Mouse (Mus musculus): ENCODE measurements around the gene Dpp6.

Dpp6 gene

DNA sequence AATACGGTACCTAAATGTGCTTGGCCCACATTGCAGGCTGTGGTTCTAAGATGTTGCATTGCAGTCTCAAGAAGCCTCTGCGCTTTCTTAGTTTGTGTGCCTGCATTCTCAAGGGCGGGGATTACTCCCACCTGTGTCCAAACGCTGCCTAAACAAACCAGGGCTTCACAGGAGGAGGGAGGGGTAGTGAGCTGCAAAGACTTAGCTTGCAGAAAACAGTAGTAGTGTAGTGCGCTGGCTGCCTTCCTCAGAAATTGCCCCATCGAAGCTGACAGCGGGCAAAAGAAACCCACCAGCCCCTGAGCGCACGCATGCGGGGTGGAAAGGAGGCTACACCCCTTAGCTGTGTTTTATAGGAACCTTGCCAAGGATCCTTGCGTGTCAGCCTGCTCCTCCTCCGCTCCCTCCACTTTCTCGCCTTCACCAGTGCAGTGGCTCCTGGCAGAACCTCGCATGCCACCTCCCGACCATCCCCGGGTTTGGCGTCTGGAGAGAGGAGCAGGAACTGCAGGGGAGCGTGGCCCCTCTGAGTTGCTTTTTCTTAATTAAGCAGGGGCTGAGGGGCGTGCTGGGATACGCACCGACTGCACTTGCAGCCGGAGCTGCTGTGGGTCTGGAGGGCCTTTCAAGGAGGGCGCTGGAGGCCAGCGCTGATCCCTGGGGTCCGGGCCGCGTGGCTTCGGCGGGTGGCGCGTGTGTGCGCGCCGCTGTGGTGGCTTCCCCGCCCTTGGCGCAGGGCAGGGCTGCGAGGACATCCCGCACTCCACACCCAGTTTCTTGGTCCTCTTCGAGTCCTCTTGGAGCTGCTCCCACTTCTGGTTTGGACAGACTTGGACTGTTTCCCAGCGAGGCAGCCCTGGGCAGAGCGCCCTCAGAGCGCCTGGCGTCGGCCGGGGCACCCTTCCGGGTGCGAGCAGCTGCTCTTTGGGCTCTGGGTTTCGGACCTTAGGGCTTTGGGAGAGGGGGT lies at the start of gene Dpp6:
Dpp6 (plus strand) TSS at position 229 of the 967 bp plus-strand sequence.
- no peak for DNase-seq

DNA sequence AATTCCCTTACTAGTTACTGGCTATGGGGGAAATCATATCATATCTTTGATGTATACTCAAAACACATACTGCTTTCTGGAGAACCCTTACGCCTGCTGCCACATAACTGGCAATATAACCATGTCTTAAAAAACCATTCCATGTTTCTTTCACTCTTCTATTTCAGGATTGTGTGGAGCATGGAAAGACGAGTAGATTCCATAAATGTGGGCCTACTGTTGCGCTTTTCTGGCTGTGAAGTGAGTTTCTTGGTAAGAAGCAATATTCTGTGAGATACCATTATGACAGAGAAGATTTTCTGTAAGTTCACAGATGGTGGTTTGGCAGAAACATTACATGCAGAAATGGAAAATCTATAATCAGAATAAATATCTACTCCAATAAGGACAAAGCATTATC lies 33.0 kb upstream of the Dpp6 start:
- DNase-seq, result no peak

DNA sequence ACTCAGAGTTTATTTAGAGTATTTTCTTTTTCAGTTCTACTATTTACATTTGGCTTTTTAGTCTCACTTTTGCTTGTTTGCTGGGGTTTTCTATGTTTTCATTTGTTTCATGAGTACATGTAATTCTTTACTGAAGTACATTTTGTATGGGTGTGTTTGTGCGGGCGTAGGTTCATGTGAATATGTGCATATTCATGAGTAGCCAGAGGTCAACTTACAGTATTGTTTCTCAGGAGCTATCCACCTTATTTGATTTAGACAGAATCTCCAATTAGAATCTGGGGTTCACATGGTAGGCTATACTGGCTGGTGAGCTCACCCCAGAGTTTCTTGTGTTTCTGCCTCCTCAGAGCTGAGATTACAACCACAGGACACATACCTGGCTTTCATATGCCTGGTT lies 21.5 kb upstream of the Dpp6 start:
- no peak for DNase-seq

DNA sequence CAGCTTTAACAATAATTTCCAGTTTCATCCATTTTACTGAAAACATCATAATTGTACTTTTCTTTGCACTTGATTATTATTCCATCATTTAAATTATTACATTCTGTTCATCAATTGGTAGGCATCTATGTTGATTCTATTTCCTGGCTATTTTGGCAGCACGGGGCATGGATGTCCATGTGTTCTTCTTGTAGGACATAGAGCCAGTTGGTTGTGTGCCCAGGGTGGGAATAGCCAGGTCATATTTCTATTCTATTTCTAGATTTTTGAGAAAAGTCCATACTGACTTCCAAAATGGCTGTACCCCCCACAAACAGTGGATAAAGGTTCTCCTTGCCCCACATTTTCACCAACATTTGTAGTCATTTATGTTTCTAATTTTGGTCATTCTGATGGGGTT lies 19.0 kb downstream of the Dpp6 start:
- DNase-seq, result no peak

DNA sequence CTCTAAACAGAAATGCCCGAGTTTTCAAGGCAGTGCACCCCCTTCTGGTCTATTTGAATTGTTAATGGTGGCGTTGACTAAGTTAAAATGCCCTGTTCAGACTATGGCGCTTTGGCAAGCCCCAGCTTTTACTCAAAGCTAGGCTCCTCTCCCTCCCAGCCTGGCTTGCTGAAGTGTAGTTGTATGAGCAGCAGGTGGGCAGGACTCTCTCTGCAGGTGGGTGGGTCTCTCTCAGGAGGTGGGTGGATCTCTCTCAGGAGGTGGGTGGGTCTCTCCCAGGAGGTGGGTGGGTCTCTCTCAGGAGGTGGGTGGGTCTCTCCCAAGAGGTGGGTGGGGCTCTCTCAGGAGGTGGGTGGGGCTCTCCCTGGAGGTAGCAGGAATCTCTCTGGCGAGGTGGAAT lies 24.1 kb downstream of the Dpp6 start:
- no peak for DNase-seq

DNA sequence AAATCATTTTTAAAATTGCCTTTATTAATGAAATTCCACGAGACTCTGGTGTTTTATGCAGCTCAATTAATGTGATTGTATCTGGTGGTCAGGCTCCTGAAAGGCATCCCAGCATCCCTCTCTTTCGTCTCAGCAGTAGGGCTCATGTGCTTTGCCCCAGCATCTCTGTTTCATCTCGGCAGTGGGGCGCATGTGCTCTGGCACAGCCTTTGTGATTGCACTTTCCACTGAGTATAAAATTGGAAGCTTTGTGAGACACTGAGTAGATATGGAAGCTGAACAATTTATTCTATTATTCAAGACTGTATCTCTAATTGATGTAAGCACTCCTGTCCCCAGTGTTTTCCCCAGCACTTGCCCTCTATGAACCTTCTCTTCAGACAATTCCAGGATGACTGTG lies 37.7 kb downstream of the Dpp6 start:
- no peak for DNase-seq

DNA sequence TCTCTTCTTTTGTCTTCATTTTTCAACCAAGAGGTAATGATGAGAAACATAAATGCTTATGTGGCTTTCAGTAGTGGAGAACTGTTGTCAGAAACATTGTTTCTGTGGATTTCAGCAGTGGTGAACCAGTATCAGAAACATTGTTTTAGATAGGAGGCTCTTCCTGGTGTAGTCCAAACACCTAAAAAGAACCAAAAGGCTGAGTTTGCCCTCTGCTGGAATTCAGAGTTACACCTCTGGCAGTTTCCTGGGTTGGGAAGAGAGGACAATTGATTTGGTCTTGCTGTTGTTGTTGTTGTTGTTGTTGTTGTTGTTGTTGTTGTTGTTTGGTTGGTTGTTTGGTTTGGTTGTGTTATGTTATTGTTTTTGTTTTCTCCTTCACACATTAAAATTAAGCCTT lies 58.4 kb downstream of the Dpp6 start:
- DNase-seq, result no peak

DNA sequence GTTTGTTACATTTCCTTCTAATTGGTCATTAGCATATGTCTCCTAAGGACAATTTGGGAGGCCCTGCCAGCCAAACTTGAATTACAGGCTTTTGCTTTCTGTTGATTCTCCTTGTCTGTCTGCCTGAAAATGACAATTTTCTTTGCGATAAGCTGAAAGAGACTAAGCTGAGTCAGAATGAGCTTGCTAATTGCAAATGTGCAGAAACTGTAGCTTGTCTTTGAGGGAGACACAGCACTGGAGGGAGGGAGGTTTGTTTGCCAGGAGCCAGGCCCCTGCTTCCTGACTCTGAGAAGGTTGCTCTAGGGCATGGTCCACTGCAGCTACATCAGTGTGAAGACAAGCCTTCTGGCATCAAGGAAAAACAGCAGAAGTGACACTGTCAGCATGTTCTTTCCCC lies 70.5 kb downstream of the Dpp6 start:
- DNase-seq, result no peak

DNA sequence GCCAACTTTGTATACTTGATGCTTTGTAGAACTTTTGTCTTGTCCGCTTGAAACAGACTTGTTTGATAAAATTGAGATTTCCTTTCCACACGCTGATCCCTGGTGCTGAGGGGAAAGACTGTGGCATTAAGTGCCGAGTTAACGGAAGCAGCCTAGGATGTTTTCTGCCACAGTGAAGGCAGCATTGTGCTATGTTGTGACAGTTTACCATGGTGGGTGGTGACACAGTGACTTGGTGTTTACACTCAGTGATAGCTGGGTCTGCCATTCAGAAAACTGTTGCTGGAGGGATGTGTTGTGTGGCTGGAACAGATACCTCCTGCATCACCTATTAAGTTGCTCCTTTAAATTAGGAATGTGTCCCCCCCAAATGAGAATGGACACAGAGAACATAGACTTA lies 71.1 kb downstream of the Dpp6 start:
- DNase-seq, result no peak

DNA sequence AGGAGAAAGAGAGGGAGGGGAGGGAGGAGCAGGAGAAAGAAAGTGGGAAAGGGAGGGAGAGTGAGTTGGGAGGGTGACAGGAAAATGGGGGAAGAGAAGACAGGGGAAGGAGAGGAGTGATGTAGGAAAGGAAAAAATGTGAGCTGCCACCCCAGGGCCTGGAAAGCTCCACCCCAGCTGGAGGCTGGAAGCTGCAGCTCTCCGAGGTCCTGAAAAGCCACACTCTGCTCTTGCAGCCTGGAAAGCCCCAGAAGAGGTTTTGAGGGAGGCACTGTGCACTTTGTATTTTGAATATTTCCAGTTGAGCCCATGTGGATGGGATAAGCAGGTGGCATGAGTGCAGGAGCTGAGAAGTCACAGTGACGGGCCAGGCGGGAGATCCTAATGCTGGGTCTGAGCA lies 77.3 kb downstream of the Dpp6 start:
- DNase-seq, result no peak

DNA sequence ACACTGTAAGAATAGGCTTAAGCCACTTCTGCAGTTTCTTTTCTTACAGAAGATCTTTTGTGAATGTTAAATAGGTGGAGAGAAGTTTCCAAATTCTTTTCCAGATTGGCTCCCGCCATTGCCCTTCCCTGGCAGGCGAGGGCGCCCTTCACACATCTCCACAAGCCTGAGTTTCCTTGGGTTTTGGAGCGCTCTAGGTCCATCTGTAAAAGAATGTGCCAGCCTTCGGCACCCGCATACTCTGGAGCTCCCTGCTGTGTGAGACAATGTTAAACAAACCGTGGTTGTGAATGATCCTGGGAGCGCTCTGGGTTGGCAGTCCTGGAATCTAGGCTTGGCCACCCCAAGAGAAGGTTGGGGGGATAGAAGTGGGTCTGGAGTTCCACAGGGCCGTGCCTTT lies 86.8 kb downstream of the Dpp6 start:
- no peak for DNase-seq

DNA sequence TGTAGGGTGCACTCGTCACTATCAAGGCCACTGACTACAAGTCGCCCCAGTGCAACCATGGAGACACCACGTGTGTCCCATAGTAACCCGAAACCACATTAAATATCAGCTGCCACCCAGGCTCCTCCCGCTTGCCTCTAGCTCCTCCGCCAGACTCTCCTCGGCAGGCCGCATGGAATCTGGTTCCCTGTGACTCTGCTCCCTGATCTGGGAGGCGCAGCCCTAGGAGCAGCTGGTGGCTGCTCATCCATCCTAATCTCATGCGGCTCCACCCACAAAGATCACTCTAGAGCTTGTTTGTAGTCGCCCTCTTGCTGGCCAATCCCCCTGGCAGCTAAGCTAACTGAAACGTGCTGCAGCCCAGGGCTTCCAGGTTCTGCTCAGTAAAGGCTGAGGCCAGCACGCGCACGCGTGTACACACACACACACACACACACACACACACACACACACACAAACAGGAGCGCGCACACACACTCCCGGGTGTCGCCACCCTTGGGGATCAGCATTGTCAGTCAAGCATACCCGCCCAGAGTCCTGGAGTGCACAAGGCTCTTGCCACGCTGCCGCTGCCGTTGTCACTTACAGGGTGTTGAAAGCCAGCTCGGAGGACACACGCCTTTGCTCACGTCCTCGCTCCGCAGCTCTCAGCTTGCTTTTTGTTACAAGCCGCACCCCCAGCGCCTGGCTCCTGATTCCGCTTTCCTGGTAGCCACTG lies 87.5 kb downstream of the Dpp6 start:
- no peak for DNase-seq

DNA sequence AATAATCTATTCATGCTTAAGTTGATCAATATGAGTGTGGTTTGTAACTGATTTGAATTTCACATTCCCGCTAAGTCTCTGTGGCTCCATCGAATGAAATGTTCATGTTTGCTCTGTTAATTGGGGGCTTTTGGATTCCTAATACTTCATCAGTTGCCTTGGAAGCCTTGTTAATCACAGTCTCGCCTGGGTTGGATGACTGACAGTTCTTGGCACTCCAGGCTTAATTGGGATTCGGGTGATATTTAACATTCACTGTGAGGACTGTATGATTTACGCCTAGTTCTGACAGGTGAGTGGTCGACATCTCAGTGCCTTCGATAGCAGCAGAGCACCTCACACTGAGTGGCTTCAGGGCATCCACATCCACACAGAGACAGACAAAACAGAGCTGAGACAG lies 90.1 kb downstream of the Dpp6 start:
- no peak for DNase-seq

DNA sequence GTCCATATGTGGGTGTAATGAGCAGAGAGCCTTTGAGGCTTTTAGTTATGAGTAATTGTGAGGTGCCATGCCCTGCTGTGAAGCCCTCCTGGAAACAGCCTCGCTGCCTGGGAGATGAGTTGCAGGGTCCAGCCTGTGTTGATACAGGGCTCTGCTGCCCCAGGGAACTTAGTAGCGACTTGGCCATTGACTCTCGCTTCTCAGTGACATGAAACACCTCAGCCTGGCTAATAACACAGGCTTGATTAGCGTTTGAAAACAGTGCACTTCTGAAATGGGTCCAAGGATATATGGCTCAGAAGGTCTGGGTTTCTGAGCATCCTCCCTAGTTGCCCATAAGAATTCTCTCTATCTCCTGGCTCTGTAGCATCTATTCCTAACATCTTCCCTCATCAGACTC lies 91.6 kb downstream of the Dpp6 start:
- DNase-seq, result no peak

DNA sequence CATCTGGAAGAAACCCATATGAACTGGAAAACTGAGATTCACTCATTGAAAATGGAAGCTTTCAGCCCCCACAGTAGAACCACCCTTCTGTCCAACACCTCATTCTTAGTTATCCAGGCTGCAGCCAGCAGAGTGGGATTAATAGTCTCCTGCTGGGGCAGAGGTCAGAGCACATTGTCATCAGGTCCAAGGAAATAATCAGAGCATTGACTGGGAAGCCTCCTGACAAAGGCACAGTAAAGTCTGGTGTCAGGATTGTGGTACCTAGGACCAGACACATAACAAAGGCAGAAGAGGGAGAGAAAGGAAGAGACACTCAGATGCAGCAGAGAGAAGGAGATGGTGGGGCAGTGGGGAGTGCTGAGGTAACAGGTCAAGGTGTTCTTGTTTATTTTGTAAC lies 93.3 kb downstream of the Dpp6 start:
- DNase-seq, result no peak

DNA sequence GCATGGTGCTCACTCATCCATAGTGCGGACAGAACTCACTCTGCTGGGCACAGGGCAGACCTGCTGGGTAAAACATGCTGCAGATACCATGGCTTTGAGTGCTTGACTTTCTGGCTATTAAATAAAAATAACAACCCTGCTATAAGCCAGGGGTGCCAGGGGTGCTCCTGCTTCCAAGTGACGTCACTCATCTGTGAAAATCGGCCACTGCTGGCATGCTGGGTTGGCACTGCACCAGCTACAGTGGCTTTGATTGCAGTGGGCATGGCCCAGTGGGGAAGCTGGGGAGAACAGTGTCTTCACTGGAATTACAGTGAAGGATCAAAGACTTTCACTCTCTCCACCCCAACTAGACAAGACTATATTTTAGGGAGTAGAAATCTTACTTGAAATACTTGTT lies 95.0 kb downstream of the Dpp6 start:
- DNase-seq, result no peak

DNA sequence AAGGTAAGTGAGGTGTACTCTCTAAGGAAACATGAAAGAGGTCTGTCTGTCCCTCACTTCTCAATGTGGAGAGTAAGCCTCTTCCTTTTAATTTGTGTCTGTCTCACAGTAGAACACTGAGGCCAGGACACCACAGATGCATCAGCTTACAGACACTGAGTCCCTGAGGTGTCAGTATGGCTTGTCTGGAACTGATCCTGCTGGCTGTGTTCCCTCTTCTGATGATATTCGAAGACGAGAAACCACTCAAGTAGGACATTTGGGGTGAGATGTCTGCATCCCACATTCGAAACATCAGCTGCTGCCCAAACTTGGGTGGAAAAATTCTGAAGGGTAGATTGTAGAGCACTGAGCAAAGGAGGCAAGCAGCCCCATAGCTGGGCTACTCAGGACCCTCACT lies 101.8 kb downstream of the Dpp6 start:
- DNase-seq, result no peak

DNA sequence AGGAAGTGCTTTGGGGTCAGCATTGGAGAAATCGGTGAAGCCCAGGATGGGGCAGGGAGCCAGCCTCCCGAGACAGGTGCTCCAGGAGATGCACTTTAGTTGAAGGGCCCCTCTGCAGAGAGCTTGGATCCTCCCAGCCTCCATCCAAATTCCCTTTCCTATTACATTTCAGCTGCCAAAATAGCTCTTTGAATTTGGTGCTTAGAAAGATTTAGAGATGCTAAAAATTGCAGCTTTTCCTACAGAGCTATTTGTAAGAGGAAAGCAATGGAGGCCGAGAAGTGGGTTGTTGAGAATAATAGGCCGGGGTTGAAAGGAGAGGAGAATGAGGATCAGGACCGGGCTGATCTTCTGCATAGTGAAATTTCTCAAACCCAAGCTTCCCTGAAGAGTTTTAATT lies 107.5 kb downstream of the Dpp6 start:
- DNase-seq, result no peak

DNA sequence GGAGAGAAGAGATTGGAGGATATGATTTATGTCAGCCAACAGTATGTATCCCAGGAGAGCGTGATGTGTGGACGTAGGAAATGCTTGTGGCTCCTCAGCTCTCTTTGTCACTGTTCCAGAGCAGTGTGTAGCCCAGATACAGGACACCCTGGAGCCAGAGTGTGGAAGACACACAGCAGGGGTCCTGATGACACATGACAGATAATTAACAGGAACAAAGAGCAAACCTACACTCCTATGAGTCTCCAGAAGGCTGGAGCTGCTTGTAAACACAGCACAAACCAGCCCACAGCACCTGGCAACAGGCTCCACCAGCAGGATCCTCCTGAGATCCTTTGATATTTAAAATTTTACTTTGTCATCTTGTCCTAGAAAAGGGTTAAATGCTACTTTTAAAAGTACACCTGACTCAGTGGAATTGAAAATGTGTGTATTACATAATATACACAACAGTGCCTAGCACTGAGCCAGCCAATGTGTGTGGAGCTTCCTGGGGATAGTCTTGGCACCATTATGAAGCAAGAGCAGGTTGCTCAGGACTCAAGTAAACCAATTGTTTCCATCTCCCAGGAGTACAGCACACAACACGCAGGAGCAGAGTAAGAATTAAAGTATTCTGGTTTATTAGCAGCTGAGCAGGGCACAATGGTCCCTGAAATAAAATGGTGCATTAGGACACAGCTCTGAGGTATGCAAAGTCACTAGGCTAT lies 115.6 kb downstream of the Dpp6 start:
- DNase-seq, result no peak

DNA sequence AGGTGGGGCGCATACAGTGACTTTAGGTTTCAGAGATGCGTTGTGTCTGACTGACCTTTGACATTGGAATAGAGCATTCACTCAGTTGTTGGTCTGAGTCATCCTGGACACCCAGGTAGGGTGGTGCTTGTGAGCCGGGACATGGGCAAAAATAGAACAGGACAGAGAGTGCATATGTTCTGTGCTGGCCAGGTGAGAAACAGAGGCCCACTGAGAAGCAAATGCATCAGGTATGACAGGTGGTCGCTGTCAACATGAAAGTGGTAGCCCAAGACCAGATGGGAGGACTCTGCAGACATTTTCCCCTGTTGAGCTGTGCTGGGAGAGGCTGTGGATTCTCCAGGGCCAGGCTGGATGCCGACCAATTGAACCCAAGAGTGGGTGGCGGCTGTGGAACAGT lies 117.9 kb downstream of the Dpp6 start:
- DNase-seq, result no peak

DNA sequence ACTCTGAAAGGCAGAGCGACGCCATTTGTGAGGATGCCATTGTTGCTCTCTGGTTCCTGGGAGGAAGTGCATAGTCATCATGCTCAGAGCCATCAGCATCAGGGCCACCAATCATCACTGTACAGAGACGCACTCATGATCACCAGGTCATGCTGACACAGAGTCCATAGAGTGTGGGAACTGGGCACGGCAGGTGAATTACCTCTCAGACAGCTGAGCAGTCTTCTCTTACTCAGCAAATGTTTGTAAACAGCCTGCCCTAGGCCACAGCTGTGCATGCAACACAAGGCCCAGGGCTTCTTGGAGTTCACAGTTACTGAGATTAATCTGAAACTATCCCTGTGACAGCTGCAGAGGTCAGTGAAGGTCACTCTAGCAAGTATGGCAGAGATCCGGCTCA lies 124.5 kb downstream of the Dpp6 start:
- no peak for DNase-seq

DNA sequence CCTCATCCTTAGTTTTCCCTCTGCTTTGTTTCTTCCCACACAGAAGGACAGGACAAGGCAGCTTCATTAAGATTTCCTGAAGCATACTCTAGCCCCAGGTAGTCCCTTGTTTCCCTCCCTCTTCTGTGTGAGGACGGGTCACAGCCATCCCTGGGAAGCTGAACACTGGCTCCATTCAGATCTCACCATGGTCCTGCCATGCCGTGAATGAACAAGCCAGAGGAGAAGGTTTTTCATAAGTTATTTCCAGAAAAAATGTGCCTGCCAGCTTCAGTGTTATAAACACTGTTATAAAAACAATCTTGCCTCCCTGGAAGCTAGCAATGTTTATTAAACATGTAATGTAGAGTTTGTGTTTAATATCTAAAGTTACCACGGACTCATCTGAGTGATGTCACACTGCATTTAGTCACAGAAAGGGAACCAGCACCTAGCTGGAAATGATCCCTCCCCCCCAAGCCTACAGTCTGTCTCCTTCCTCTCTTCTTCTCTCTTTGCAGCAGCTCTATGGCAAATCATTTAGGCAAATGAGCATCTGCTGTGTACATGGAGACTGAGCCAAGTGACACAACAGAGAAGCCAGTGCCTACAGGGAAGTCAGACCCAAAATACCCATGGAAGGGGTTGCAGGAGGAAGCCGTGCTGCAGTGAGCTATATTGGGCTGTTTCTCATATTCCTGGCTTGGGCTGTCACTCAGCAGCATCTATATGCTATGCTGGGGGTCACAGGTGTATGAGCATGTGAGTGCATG lies 128.3 kb downstream of the Dpp6 start:
- DNase-seq, result no peak

All from kidney, adult 11 months (tissue).